Mouse (Mus musculus) heart, postnatal 25 days (tissue): ENCODE data around the gene P4hb. TPM values are rescaled to one million over a fixed set of nuclear protein-coding genes. Genes with fewer than 3 reads are reported as not detected.
A peak's percentile ranks its signal among the peaks of the same experiment; 100 is the strongest.

Experiments used
- DNase-seq: peaks from one replicate; pipeline ENCODE4 v3.0.0; 2022; ENCODE audit warnings: low spot score
- intact Hi-C: fragments of 180-260 bp; cut with DNase I; formaldehyde crosslinking; loops from one replicate; pipeline ENCODE4 v1.15.1; 2025
- total RNA-seq, 2 experiments: library from RNA; stranded (reverse); gene quantifications; 2 replicates each; pipeline ENCODE4 v1.2.3; 2021

The P4hb gene
- 100 to 1,000 TPM; 228 to 255 TPM for total RNA-seq

GRCm38 (mm10) chr11:120572752-120573584 is at the start of gene P4hb:
P4hb (minus strand) TSS chr11:120573253.
- DNase-seq = peak; percentile 100
- intact Hi-C loops = loop anchor here (1.0 kb wide), 1 partner anchor 24 kb away; the partner anchor contains the start of gene Mcrip1

DNA sequence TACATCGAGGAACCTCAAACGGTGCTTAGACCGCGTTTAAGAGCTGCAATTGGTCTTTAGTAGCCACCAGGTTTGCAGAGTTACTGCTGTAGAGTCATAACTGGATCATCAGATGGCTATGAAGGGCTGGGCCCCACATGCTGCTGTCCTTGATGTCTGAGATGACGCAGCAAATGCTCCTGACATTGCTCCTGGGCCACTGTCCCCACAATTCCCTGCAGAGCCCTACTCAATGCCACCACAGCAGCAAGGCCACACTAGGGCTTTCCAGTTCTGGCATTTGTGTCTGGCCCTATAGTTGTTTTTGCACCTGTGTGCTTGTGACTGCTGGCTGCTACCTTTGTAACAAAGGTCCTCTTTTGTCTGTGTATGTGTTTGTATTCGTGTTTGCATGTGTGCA is 49.8 kb upstream of the P4hb start:
- DNase-seq = no peak
- intact Hi-C loops = no loop called here

GRCm38 (mm10) chr11:120620195-120620594 is 47.1 kb upstream of the P4hb start:
- no peak for DNase-seq
- intact Hi-C loops = no loop called here

- intact Hi-C loops = no loop called here
- no peak for DNase-seq
These were observed 45.8 kb upstream of the P4hb start for GRCm38 (mm10) chr11:120618619-120619535.

- intact Hi-C loops = no loop called here
These were observed 44.6 kb upstream of the P4hb start, which contains the start of gene Pcyt2 for GRCm38 (mm10) chr11:120617519-120618112. Pcyt2 (minus strand) TSS chr11:120617936.

GRCm38 (mm10) chr11:120616617-120617294 is 43.7 kb upstream of the P4hb start:
- intact Hi-C loops = no loop called here
- DNase-seq = no peak

More at GRCm38 (mm10) chr11:120617519-120618112, 44.6 kb upstream of the P4hb start, which contains the start of gene Pcyt2:
- peak; percentile 76 for DNase-seq

GRCm38 (mm10) chr11:120615606-120616203 is 42.7 kb upstream of the P4hb start:
- DNase-seq = no peak
- intact Hi-C loops = no loop called here

- intact Hi-C loops = no loop called here
- no peak for DNase-seq
These were observed 42.1 kb upstream of the P4hb start for GRCm38 (mm10) chr11:120615167-120615566.

DNA sequence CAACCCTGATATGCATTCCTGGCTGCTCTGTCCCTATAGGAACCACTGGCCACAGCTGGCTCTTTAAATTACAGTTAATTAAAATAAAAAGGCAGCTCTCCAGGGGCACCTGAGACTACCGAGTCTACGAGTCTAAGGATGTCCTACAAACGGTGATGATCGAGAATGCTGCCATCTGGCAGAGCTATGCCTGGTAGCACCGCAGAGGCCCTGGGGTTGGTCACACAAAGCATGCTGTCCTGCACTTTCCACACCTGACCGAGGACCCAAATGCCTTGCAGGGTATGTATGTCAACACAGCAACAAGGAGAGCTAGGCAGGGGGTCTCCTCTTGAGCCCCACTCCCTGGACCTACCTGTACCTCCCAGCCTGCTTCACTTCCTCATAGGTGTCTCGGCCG is 40.9 kb upstream of the P4hb start:
- intact Hi-C loops = loop anchor here (2.0 kb wide), 3 partner anchors 35 to 125 kb away; no protein-coding TSS in a partner anchor
- no peak for DNase-seq

GRCm38 (mm10) chr11:120613481-120613972 is 40.5 kb upstream of the P4hb start:
- intact Hi-C loops = loop anchor here (2.0 kb wide), 3 partner anchors 35 to 125 kb away; no protein-coding TSS in a partner anchor
- no peak for DNase-seq

- peak; percentile 48 for DNase-seq
- intact Hi-C loops = loop anchor here (2.0 kb wide), 3 partner anchors 34 to 124 kb away; no protein-coding TSS in a partner anchor
These were observed 39.7 kb upstream of the P4hb start for GRCm38 (mm10) chr11:120612763-120613162.

- intact Hi-C loops = no loop called here
- DNase-seq = no peak
These were observed 37.5 kb upstream of the P4hb start for GRCm38 (mm10) chr11:120610477-120611046.

GRCm38 (mm10) chr11:120609250-120609649 is 36.2 kb upstream of the P4hb start:
- no peak for DNase-seq
- intact Hi-C loops = no loop called here

GRCm38 (mm10) chr11:120608241-120609034 is 35.4 kb upstream of the P4hb start, which contains the start of gene Npb:
Npb (plus strand) TSS chr11:120608477.
- DNase-seq = no peak
- intact Hi-C loops = no loop called here

- DNase-seq = no peak
- intact Hi-C loops = no loop called here
These were observed 33.7 kb upstream of the P4hb start for GRCm38 (mm10) chr11:120606764-120607163.

DNA sequence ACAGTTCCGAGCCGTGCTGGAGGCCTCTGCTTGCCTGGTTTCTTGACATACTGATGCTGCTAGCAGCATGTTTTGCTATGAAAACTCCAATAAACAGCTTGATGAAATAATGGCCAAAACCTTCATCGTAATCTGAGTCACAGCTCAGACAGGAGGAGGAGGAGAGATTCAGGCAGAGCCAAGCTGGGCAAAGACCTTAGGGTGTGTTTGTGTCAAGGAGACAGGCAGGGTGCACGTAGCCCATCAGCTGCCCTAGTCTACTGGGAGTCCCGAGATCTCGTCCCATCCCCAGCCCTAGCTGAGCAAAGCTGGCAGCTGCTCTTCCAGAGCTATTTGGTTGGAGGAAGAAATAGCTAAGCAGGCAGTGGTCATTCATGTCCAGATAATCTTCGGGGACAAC is 32.6 kb upstream of the P4hb start:
- DNase-seq = no peak
- intact Hi-C loops = no loop called here

DNA sequence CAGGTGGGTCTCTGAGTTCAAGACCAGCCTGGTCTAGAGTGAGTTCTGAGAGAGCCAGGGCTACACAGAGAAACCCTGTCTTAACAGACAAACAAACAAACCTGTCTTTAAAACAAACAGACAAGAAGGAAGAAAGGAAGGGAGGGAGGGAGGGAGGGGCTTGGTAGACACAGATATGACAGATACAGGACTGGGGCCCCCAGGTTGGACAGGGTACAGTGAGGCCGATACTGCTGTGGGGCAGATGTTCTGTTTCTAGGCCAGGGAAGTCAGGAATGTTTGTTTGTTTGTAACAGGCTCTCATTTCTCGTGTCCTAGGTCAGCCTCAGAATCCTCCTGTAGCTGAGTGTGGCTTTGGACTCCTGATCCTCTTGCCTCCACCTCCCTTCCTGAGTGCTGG is 30.5 kb upstream of the P4hb start:
- intact Hi-C loops = no loop called here
- no peak for DNase-seq

- intact Hi-C loops = no loop called here
These were observed 27.7 kb upstream of the P4hb start for GRCm38 (mm10) chr11:120600716-120601115.

More at GRCm38 (mm10) chr11:120600716-120601115, 27.7 kb upstream of the P4hb start:
- no peak for DNase-seq
